Mouse (Mus musculus) B cell, adult 2 months (primary cell): ENCODE measurements around the gene Bysl.
"Not testable (repeated sequence)": the region's sequence is repeated elsewhere in the genome, so short reads cannot be mapped to it uniquely, and the experiment has no call there.

Source experiments
- DNase-seq, 2 experiments: peaks; one replicate each; pipeline ENCODE4 v3.0.0; 2022

Gene Bysl

GRCm38 (mm10) chr17:47610849-47611660 lies at the start of gene Bysl, which contains the start of the genes Med20 and Gm20517:
TSS of gene Bysl (minus strand) at chr17:47611492.
TSS of gene Med20 (plus strand) at chr17:47611582.
TSS of gene Gm20517 (plus strand) at chr17:47611589.
- peak; percentile 97 to 98 for DNase-seq

GRCm38 (mm10) chr17:47658741-47659243 lies 47.5 kb upstream of the Bysl start:
- no peak for DNase-seq

GRCm38 (mm10) chr17:47657901-47658300 lies 46.6 kb upstream of the Bysl start:
- no peak for DNase-seq

GRCm38 (mm10) chr17:47655697-47656096 lies 44.4 kb upstream of the Bysl start:
- DNase-seq, result no peak

GRCm38 (mm10) chr17:47654346-47654745 lies 43.1 kb upstream of the Bysl start:
- not testable (repeated sequence) for DNase-seq

GRCm38 (mm10) chr17:47651953-47652352 lies 40.7 kb upstream of the Bysl start:
- DNase-seq, result no peak

GRCm38 (mm10) chr17:47648966-47649365 lies 37.7 kb upstream of the Bysl start:
- DNase-seq, result no peak

GRCm38 (mm10) chr17:47646683-47647082 lies 35.4 kb upstream of the Bysl start:
- DNase-seq, result peak; percentile 77 to 80

- DNase-seq, result no peak
These were observed 31.7 kb upstream of the Bysl start for GRCm38 (mm10) chr17:47642992-47643391.

GRCm38 (mm10) chr17:47633999-47634770 lies 22.9 kb upstream of the Bysl start:
- DNase-seq, result no peak

GRCm38 (mm10) chr17:47632181-47632840 lies 21.0 kb upstream of the Bysl start:
- DNase-seq, result no peak

GRCm38 (mm10) chr17:47630678-47631065 lies 19.4 kb upstream of the Bysl start, which contains the start of gene Usp49:
TSS of gene Usp49 (plus strand) at chr17:47630690.
- DNase-seq, result no peak

- DNase-seq, result peak in 1 of 2 experiments; percentile 19
These were observed 18.7 kb upstream of the Bysl start for GRCm38 (mm10) chr17:47629717-47630677.

- peak; percentile 96 for DNase-seq
These were observed 17.8 kb upstream of the Bysl start for GRCm38 (mm10) chr17:47628851-47629676.

GRCm38 (mm10) chr17:47627791-47628190 lies 16.5 kb upstream of the Bysl start:
- no peak for DNase-seq

- DNase-seq, result no peak
These were observed 14.7 kb upstream of the Bysl start for GRCm38 (mm10) chr17:47626031-47626430.

GRCm38 (mm10) chr17:47625088-47625487 lies 13.8 kb upstream of the Bysl start:
- DNase-seq, result no peak

GRCm38 (mm10) chr17:47624572-47624971 lies 13.3 kb upstream of the Bysl start:
- DNase-seq, result not testable (repeated sequence)

GRCm38 (mm10) chr17:47622912-47623554 lies 11.7 kb upstream of the Bysl start:
- DNase-seq, result no peak
